Mouse (Mus musculus) liver, postnatal 0 days (tissue): ENCODE results near the gene Hsd17b6.

Experiments
- CTCF ChIP-seq: sonication (generic); IDR thresholded peaks from 2 replicates; pipeline ENCODE4 v1.5.1; 2016; ENCODE audit warnings: antibody characterized with exemption, low read depth
- EP300 ChIP-seq: IDR thresholded peaks from 2 replicates; pipeline ENCODE4 v1.6.1; 2016; ENCODE audit warnings: antibody characterized with exemption, low read depth, mild to moderate bottlenecking

DNA sequence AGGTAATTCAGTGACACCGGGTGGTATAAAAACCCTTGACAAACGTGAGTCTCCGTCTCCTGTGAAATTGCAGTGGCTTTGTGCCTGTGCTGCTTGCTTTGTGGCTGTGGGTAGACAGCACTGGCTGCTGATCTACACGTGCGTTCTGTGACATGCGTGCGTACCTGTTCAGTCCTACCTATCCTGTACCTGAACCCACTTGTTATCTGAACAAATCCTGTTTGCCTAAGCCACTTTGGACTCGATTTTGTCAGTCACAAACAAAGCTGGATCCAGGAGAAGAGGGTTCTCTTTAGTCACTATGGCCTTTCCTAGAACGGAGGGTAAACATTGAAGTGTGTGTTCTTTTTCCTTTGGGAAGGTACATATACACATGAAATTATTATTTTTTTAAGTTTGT, 56.0 kb downstream of the Hsd17b6 start:
- TF ChIP-seq CTCF (no peak), EP300 (no peak)
